Mouse (Mus musculus) brain, embryonic 14.5 days (tissue): ENCODE measurements around the gene Grb2.

ENCODE experiments used
- CTCF ChIP-seq: fragments of 200-500 bp; IDR thresholded peaks from 2 replicates; pipeline ENCODE4 v1.5.1; 2012; ENCODE audit warnings: inconsistent platforms, mild to moderate bottlenecking, moderate library complexity, borderline replicate concordance; ENCODE audit not compliant: insufficient read depth, insufficient read length; ENCODE audit errors: extremely low read depth
- POLR2A ChIP-seq: fragments of 200-500 bp; IDR thresholded peaks from 2 replicates; pipeline ENCODE4 v1.6.1; 2012; ENCODE audit warnings: mild to moderate bottlenecking, inconsistent platforms, borderline replicate concordance; ENCODE audit not compliant: poor library complexity, insufficient read depth, insufficient read length, severe bottlenecking; ENCODE audit errors: extremely low read depth

GRCm38 (mm10) chr11:115749834-115750233, 41.4 kb upstream of the Grb2 start:
- TF ChIP-seq CTCF: no peak
- TF ChIP-seq POLR2A: no peak
